Mouse (Mus musculus): Measurements from ENCODE around the gene Pdgfa. TPM values are rescaled to one million over a fixed set of nuclear protein-coding genes. Genes with fewer than 3 reads are reported as not detected.

Pdgfa gene
- polyA plus RNA-seq (2015; fragmentation: Nextera tagmentation; extraction: Ambion mirVana), result 13.7 and 14.5 TPM in 2 replicates

GRCm38 (mm10) chr5:138997171-138997788 is at the start of gene Pdgfa:
Pdgfa (minus strand) TSS chr5:138997370.
- Histone ChIP-seq H3K9ac (peak within 1 kb of the TSS; percentile 83), H3K4me3 (peak within 1 kb of the TSS; percentile 73), H3K36me3 (no peaks in the 10 kb centered on the region), H3K27ac (peak within 1 kb of the TSS; percentile 89; the same call in 1 of the 2 replicates), H3K4me1 (replicated peaks) (peaks cover 63% of the 10 kb centered on the region), H3K9me3 (peaks cover 4% of the 10 kb centered on the region; the same call in 1 of the 2 replicates), H3K27me3 (peaks cover 67% of the 10 kb centered on the region), H3K4me2 (peak within 1 kb of the TSS; percentile 89)
- no peak for ATAC-seq (ENCODE audit: low FRiP score)
- WGBS, result 1% methylated on average over 48 of the region's 48 CpGs

DNA sequence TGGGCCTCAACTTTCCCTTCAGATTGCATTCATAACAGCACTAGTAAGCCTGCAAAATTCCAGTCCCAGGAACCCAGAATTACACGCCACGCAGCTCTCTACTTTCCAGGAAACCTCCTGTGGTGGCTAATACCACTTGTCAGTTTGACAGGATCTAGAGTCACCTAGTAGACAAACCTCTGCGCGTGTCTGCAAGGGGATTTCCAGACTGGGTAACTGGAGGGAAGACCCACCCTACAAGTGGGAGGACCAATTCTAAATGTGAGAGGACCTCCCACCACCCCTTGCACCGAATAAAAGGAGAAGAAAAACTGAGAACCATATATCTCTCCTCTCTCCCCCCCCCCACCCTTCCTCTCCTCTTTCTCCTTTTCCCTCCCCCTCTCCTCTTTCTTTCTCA is 49.5 kb upstream of the Pdgfa start:
- H3K9me3 ChIP-seq, result no peaks in the 10 kb centered on the region
- 79% methylated on average over 5 of the region's 5 CpGs for WGBS
- no peak for ATAC-seq (ENCODE audit: low FRiP score)
- H3K27ac ChIP-seq, result no peak overlapping the region
- H3K4me3 ChIP-seq, result no peak overlapping the region
- H3K4me1 ChIP-seq (replicated peaks), result peaks cover 17% of the 10 kb centered on the region
- no peaks in the 10 kb centered on the region for H3K27me3 ChIP-seq
- H3K4me2 ChIP-seq, result no peak overlapping the region
- H3K9ac ChIP-seq, result no peak overlapping the region
- peaks cover 60% of the 10 kb centered on the region for H3K36me3 ChIP-seq

- 77% methylated on average over 4 of the region's 4 CpGs for WGBS
- Histone ChIP-seq H3K9me3 (no peaks in the 10 kb centered on the region), H3K36me3 (peaks cover 42% of the 10 kb centered on the region), H3K27me3 (no peaks in the 10 kb centered on the region), H3K4me1 (replicated peaks) (peaks cover 11% of the 10 kb centered on the region), H3K27ac (no peak overlapping the region), H3K4me2 (no peak overlapping the region), H3K4me3 (no peak overlapping the region), H3K9ac (no peak overlapping the region)
- no peak for ATAC-seq (ENCODE audit: low FRiP score)
Observed at GRCm38 (mm10) chr5:139043546-139043945, 46.4 kb upstream of the Pdgfa start.

- 78% methylated on average over 12 of the region's 12 CpGs for WGBS
Observed at GRCm38 (mm10) chr5:139042299-139042698, 45.1 kb upstream of the Pdgfa start.

GRCm38 (mm10) chr5:139035171-139035570 is 38.0 kb upstream of the Pdgfa start:
- H3K9ac ChIP-seq, result no peak overlapping the region
- peaks cover 18% of the 10 kb centered on the region for H3K36me3 ChIP-seq
- H3K27me3 ChIP-seq, result no peaks in the 10 kb centered on the region
- ATAC-seq (ENCODE audit: low FRiP score), result no peak
- WGBS, result 74% methylated on average over 2 of the region's 2 CpGs
- H3K4me2 ChIP-seq, result no peak overlapping the region
- no peak overlapping the region for H3K27ac ChIP-seq
- H3K4me3 ChIP-seq, result no peak overlapping the region
- peaks cover 28% of the 10 kb centered on the region for H3K4me1 ChIP-seq (replicated peaks)
- H3K9me3 ChIP-seq, result no peaks in the 10 kb centered on the region

More at GRCm38 (mm10) chr5:139042299-139042698, 45.1 kb upstream of the Pdgfa start:
- no peak overlapping the region for H3K27ac ChIP-seq
- H3K9me3 ChIP-seq, result no peaks in the 10 kb centered on the region
- peaks cover 36% of the 10 kb centered on the region for H3K36me3 ChIP-seq
- H3K4me1 ChIP-seq (replicated peaks), result peaks cover 4% of the 10 kb centered on the region
- H3K27me3 ChIP-seq, result no peaks in the 10 kb centered on the region
- no peak overlapping the region for H3K4me2 ChIP-seq
- no peak for ATAC-seq (ENCODE audit: low FRiP score)
- no peak overlapping the region for H3K4me3 ChIP-seq
- H3K9ac ChIP-seq, result no peak overlapping the region

- H3K4me3 ChIP-seq, result no peak overlapping the region
- no peak for ATAC-seq (ENCODE audit: low FRiP score)
Observed at GRCm38 (mm10) chr5:139034746-139035145, 37.6 kb upstream of the Pdgfa start.

GRCm38 (mm10) chr5:139033406-139034317 is 36.5 kb upstream of the Pdgfa start:
- no peak overlapping the region for H3K4me2 ChIP-seq
- peaks cover 18% of the 10 kb centered on the region for H3K36me3 ChIP-seq
- H3K9ac ChIP-seq, result peak overlapping the region; percentile 55
- H3K4me1 ChIP-seq (replicated peaks), result peaks cover 28% of the 10 kb centered on the region
- H3K4me3 ChIP-seq, result no peak overlapping the region
- H3K27me3 ChIP-seq, result no peaks in the 10 kb centered on the region
- no peaks in the 10 kb centered on the region for H3K9me3 ChIP-seq
- ATAC-seq (ENCODE audit: low FRiP score), result peak; percentile 44
- whole genome bisulfite sequencing, result 41% methylated on average over 14 of the region's 14 CpGs
- H3K27ac ChIP-seq, result peak overlapping the region; percentile 79

More at GRCm38 (mm10) chr5:139034746-139035145, 37.6 kb upstream of the Pdgfa start:
- WGBS, result 53% methylated on average over 6 of the region's 6 CpGs
- H3K4me2 ChIP-seq, result no peak overlapping the region
- peaks cover 18% of the 10 kb centered on the region for H3K36me3 ChIP-seq
- H3K9me3 ChIP-seq, result no peaks in the 10 kb centered on the region
- peaks cover 28% of the 10 kb centered on the region for H3K4me1 ChIP-seq (replicated peaks)
- no peak overlapping the region for H3K27ac ChIP-seq
- no peak overlapping the region for H3K9ac ChIP-seq
- H3K27me3 ChIP-seq, result no peaks in the 10 kb centered on the region

GRCm38 (mm10) chr5:139027603-139028002 is 30.4 kb upstream of the Pdgfa start:
- WGBS, result 17% methylated on average over 13 of the region's 15 CpGs
- 0 out of 2 replicates have a peak, but pooled peaks have one; percentile 49 for ATAC-seq (ENCODE audit: low FRiP score)

DNA sequence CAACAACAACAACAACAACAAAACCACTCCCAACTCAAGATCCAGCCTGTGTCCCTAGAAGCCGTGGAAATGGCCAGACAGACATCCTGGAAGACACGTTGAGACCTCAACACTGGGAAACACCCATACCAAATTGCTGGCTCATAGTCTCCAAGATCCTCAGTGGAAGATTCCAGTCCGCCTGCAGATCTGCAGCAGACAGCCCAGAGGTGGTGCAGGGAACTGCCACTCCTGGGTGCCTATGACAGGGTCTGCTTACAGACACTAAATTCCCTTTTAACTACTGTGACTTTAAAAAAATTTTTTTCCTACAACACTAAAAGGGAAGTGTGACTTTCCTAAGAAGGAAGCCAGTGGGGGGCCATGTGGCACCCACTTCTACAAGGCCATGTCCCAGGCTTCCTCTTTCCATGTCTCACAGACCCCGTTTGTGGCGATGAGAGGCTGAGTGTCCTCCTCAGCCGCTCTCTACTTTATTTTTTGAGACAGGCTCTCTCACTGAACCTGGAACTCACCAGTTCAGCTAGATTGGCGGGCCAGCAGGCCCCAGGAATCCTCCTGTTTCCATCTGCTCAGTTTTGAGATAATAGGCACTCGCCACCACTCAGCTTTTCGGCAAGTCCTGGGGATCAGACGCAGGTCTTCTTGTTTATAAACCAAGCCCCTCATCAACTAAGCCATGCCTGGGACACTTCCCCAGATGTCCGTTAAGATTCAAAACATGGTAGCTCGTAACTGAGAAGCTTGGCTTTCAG is 27.4 kb upstream of the Pdgfa start:
- WGBS, result 80% methylated on average over 12 of the region's 12 CpGs

More at GRCm38 (mm10) chr5:139027603-139028002, 30.4 kb upstream of the Pdgfa start:
- Histone ChIP-seq H3K36me3 (no peaks in the 10 kb centered on the region), H3K4me3 (no peak overlapping the region), H3K27ac (peak overlapping the region; percentile 55), H3K27me3 (no peaks in the 10 kb centered on the region), H3K4me2 (no peak overlapping the region), H3K9me3 (no peaks in the 10 kb centered on the region), H3K4me1 (replicated peaks) (peaks cover 13% of the 10 kb centered on the region), H3K9ac (peak overlapping the region; percentile 46; the same call in 1 of the 2 replicates)

GRCm38 (mm10) chr5:139020595-139020994 is 23.4 kb upstream of the Pdgfa start:
- ATAC-seq (ENCODE audit: low FRiP score), result no peak
- Histone ChIP-seq H3K27ac (no peak overlapping the region), H3K4me1 (replicated peaks) (no peaks in the 10 kb centered on the region), H3K9me3 (no peaks in the 10 kb centered on the region), H3K9ac (no peak overlapping the region), H3K27me3 (no peaks in the 10 kb centered on the region), H3K4me2 (no peak overlapping the region), H3K36me3 (peaks cover 42% of the 10 kb centered on the region), H3K4me3 (no peak overlapping the region)
- WGBS, result 70% methylated on average over 6 of the region's 6 CpGs

More for the DNA sequence above, 27.4 kb upstream of the Pdgfa start:
- ATAC-seq (ENCODE audit: low FRiP score), result no peak
- Histone ChIP-seq H3K4me1 (replicated peaks) (peaks cover 12% of the 10 kb centered on the region), H3K27me3 (no peaks in the 10 kb centered on the region), H3K27ac (no peak overlapping the region), H3K36me3 (peaks cover 11% of the 10 kb centered on the region), H3K4me2 (no peak overlapping the region), H3K9ac (no peak overlapping the region), H3K9me3 (no peaks in the 10 kb centered on the region), H3K4me3 (no peak overlapping the region)

GRCm38 (mm10) chr5:139017371-139018124 is 20.4 kb upstream of the Pdgfa start:
- H3K4me2 ChIP-seq, result no peak overlapping the region
- no peak overlapping the region for H3K27ac ChIP-seq
- no peaks in the 10 kb centered on the region for H3K4me1 ChIP-seq (replicated peaks)
- H3K4me3 ChIP-seq, result no peak overlapping the region
- WGBS, result 78% methylated on average over 15 of the region's 15 CpGs
- H3K9me3 ChIP-seq, result no peaks in the 10 kb centered on the region
- H3K27me3 ChIP-seq, result no peaks in the 10 kb centered on the region
- ATAC-seq (ENCODE audit: low FRiP score), result no peak
- no peak overlapping the region for H3K9ac ChIP-seq
- peaks cover 42% of the 10 kb centered on the region for H3K36me3 ChIP-seq

Data from hindbrain, embryonic 13.5 days (tissue).